Mouse (Mus musculus): Measurements from ENCODE around the gene Coq9.
"Not testable (repeated sequence)": the region's sequence is repeated elsewhere in the genome, so short reads cannot be mapped to it uniquely, and the experiment has no call there.

Coq9 gene

GRCm38 (mm10) chr8:94822637-94823560 is 15.2 kb upstream of the Coq9 start:
- DNase-seq (ENCODE audit: low spot score), result peak; percentile 56

- no peak for DNase-seq (ENCODE audit: low spot score)
Measured at GRCm38 (mm10) chr8:94825170-94825569, 13.0 kb upstream of the Coq9 start.

GRCm38 (mm10) chr8:94826210-94826609 is 11.9 kb upstream of the Coq9 start:
- DNase-seq (ENCODE audit: low spot score), result no peak

- DNase-seq (ENCODE audit: low spot score), result no peak
Measured at GRCm38 (mm10) chr8:94828284-94828683, 9.8 kb upstream of the Coq9 start.

GRCm38 (mm10) chr8:94833901-94834405 is 4.2 kb upstream of the Coq9 start:
- DNase-seq (ENCODE audit: low spot score), result not testable (repeated sequence)

- DNase-seq (ENCODE audit: low spot score), result not testable (repeated sequence)
Measured at GRCm38 (mm10) chr8:94835751-94836150, 2.4 kb upstream of the Coq9 start.

GRCm38 (mm10) chr8:94836456-94837240 is 1.5 kb upstream of the Coq9 start:
- DNase-seq (ENCODE audit: low spot score), result no peak

- DNase-seq (ENCODE audit: low spot score), result no peak
Measured at GRCm38 (mm10) chr8:94838600-94838999, 479 bp downstream of the Coq9 start.

- no peak for DNase-seq (ENCODE audit: low spot score)
Measured at GRCm38 (mm10) chr8:94841183-94841582, 3.1 kb downstream of the Coq9 start.

GRCm38 (mm10) chr8:94850049-94850448 is 11.9 kb downstream of the Coq9 start:
- no peak for DNase-seq (ENCODE audit: low spot score)

- not testable (repeated sequence) for DNase-seq (ENCODE audit: low spot score)
Measured at GRCm38 (mm10) chr8:94854761-94855160, 16.6 kb downstream of the Coq9 start.

GRCm38 (mm10) chr8:94857011-94857345 is 18.9 kb downstream of the Coq9 start:
- no peak for DNase-seq (ENCODE audit: low spot score)

- peak; percentile 88 for DNase-seq (ENCODE audit: low spot score)
Measured at GRCm38 (mm10) chr8:94857346-94858173, 19.4 kb downstream of the Coq9 start, which contains the start of gene Polr2c. Gene Polr2c, plus strand, starts transcription at chr8:94857450.

- DNase-seq (ENCODE audit: low spot score), result no peak
Measured at GRCm38 (mm10) chr8:94861352-94861910, 23.3 kb downstream of the Coq9 start.

- no peak for DNase-seq (ENCODE audit: low spot score)
Measured at GRCm38 (mm10) chr8:94862487-94863220, 24.5 kb downstream of the Coq9 start.

- DNase-seq (ENCODE audit: low spot score), result no peak
Measured at GRCm38 (mm10) chr8:94863897-94864673, 26.0 kb downstream of the Coq9 start.

- no peak for DNase-seq (ENCODE audit: low spot score)
Measured at GRCm38 (mm10) chr8:94865292-94865691, 27.2 kb downstream of the Coq9 start.

- no peak for DNase-seq (ENCODE audit: low spot score)
Measured at GRCm38 (mm10) chr8:94866921-94867320, 28.8 kb downstream of the Coq9 start.

- DNase-seq (ENCODE audit: low spot score), result no peak
Measured at GRCm38 (mm10) chr8:94869146-94869545, 31.0 kb downstream of the Coq9 start.

- DNase-seq (ENCODE audit: low spot score), result no peak
Measured at GRCm38 (mm10) chr8:94870003-94870402, 31.9 kb downstream of the Coq9 start.
